Mouse (Mus musculus): ENCODE results near the gene Tmcc3. TPM values are rescaled to one million over a fixed set of nuclear protein-coding genes. Genes with fewer than 3 reads are reported as not detected.

Gene Tmcc3
- polyA plus RNA-seq, 1 experiment = 20.7 TPM

GRCm38 (mm10) chr10:94605491-94605890 is 293.7 kb downstream of the Tmcc3 start:
- Histone ChIP-seq H3K27ac (ENCODE audit: control insufficient read depth, insufficient read depth, low read length) (no peak overlapping the region), H3K27me3 (ENCODE audit: control insufficient read depth, insufficient read depth, low read length) (no peaks in the 10 kb centered on the region), H3K4me3 (ENCODE audit: control insufficient read depth, insufficient read depth, low read length) (no peak overlapping the region), H3K4me1 (replicated peaks; ENCODE audit: control insufficient read depth, insufficient read depth, low read length) (no peaks in the 10 kb centered on the region), H3K36me3 (ENCODE audit: control insufficient read depth, insufficient read depth, low read length) (no peaks in the 10 kb centered on the region)
- DNase-seq = no peak
- WGBS = 47% methylated on average over 4 of the region's 4 CpGs
- TF ChIP-seq CTCF (IDR thresholded peaks at IDR 0.05; ENCODE audit: borderline replicate concordance, control insufficient read depth, extremely low read depth, insufficient read depth, low read length, poor library complexity) (no peak), POLR2A (IDR thresholded peaks at IDR 0.05; ENCODE audit: control insufficient read depth, extremely low read depth, insufficient read depth, low read length, poor library complexity) (no peak)

- Histone ChIP-seq H3K4me3 (ENCODE audit: control insufficient read depth, insufficient read depth, low read length) (no peak overlapping the region), H3K27ac (ENCODE audit: control insufficient read depth, insufficient read depth, low read length) (no peak overlapping the region), H3K4me1 (replicated peaks; ENCODE audit: control insufficient read depth, insufficient read depth, low read length) (no peaks in the 10 kb centered on the region), H3K27me3 (ENCODE audit: control insufficient read depth, insufficient read depth, low read length) (no peaks in the 10 kb centered on the region), H3K36me3 (ENCODE audit: control insufficient read depth, insufficient read depth, low read length) (no peaks in the 10 kb centered on the region)
- TF ChIP-seq POLR2A (IDR thresholded peaks at IDR 0.05; ENCODE audit: control insufficient read depth, extremely low read depth, insufficient read depth, low read length, poor library complexity) (no peak), CTCF (IDR thresholded peaks at IDR 0.05; ENCODE audit: borderline replicate concordance, control insufficient read depth, extremely low read depth, insufficient read depth, low read length, poor library complexity) (peak; percentile 61; the same call in 1 of the 2 replicates)
- DNase-seq = peak; percentile 72
- WGBS = 61% methylated on average over 5 of the region's 5 CpGs
These were observed 297.6 kb downstream of the Tmcc3 start for GRCm38 (mm10) chr10:94609309-94609777.

- Histone ChIP-seq H3K27me3 (ENCODE audit: control insufficient read depth, insufficient read depth, low read length) (no peaks in the 10 kb centered on the region), H3K4me1 (replicated peaks; ENCODE audit: control insufficient read depth, insufficient read depth, low read length) (no peaks in the 10 kb centered on the region), H3K36me3 (ENCODE audit: control insufficient read depth, insufficient read depth, low read length) (no peaks in the 10 kb centered on the region), H3K27ac (ENCODE audit: control insufficient read depth, insufficient read depth, low read length) (no peak overlapping the region), H3K4me3 (ENCODE audit: control insufficient read depth, insufficient read depth, low read length) (no peak overlapping the region)
- TF ChIP-seq CTCF (IDR thresholded peaks at IDR 0.05; ENCODE audit: borderline replicate concordance, control insufficient read depth, extremely low read depth, insufficient read depth, low read length, poor library complexity) (no peak), POLR2A (IDR thresholded peaks at IDR 0.05; ENCODE audit: control insufficient read depth, extremely low read depth, insufficient read depth, low read length, poor library complexity) (no peak)
- WGBS = 91% methylated on average over 13 of the region's 13 CpGs
- DNase-seq = no peak
These were observed 299.6 kb downstream of the Tmcc3 start for GRCm38 (mm10) chr10:94611228-94611968.

- no peak overlapping the region for H3K4me3 ChIP-seq (ENCODE audit: control insufficient read depth, insufficient read depth, low read length)
- DNase-seq = no peak
- no peaks in the 10 kb centered on the region for H3K4me1 ChIP-seq (replicated peaks; ENCODE audit: control insufficient read depth, insufficient read depth, low read length)
- no peaks in the 10 kb centered on the region for H3K27me3 ChIP-seq (ENCODE audit: control insufficient read depth, insufficient read depth, low read length)
- no peaks in the 10 kb centered on the region for H3K36me3 ChIP-seq (ENCODE audit: control insufficient read depth, insufficient read depth, low read length)
- no peak overlapping the region for H3K27ac ChIP-seq (ENCODE audit: control insufficient read depth, insufficient read depth, low read length)
- 98% methylated on average over 4 of the region's 4 CpGs for WGBS
- TF ChIP-seq POLR2A (IDR thresholded peaks at IDR 0.05; ENCODE audit: control insufficient read depth, extremely low read depth, insufficient read depth, low read length, poor library complexity) (no peak), CTCF (IDR thresholded peaks at IDR 0.05; ENCODE audit: borderline replicate concordance, control insufficient read depth, extremely low read depth, insufficient read depth, low read length, poor library complexity) (no peak)
These were observed 300.3 kb downstream of the Tmcc3 start for GRCm38 (mm10) chr10:94611969-94612440.

GRCm38 (mm10) chr10:94619586-94619985 is 307.8 kb downstream of the Tmcc3 start:
- Histone ChIP-seq H3K4me3 (ENCODE audit: control insufficient read depth, insufficient read depth, low read length) (no peak overlapping the region), H3K4me1 (replicated peaks; ENCODE audit: control insufficient read depth, insufficient read depth, low read length) (no peaks in the 10 kb centered on the region), H3K27ac (ENCODE audit: control insufficient read depth, insufficient read depth, low read length) (no peak overlapping the region), H3K27me3 (ENCODE audit: control insufficient read depth, insufficient read depth, low read length) (no peaks in the 10 kb centered on the region), H3K36me3 (ENCODE audit: control insufficient read depth, insufficient read depth, low read length) (no peaks in the 10 kb centered on the region)
- DNase-seq = no peak
- TF ChIP-seq CTCF (IDR thresholded peaks at IDR 0.05; ENCODE audit: borderline replicate concordance, control insufficient read depth, extremely low read depth, insufficient read depth, low read length, poor library complexity) (no peak), POLR2A (IDR thresholded peaks at IDR 0.05; ENCODE audit: control insufficient read depth, extremely low read depth, insufficient read depth, low read length, poor library complexity) (no peak)
- 97% methylated on average over 5 of the region's 5 CpGs for WGBS

GRCm38 (mm10) chr10:94620561-94620960 is 308.8 kb downstream of the Tmcc3 start:
- no peaks in the 10 kb centered on the region for H3K4me1 ChIP-seq (replicated peaks; ENCODE audit: control insufficient read depth, insufficient read depth, low read length)
- no peak for TF ChIP-seq POLR2A (IDR thresholded peaks at IDR 0.05; ENCODE audit: control insufficient read depth, extremely low read depth, insufficient read depth, low read length, poor library complexity)
- no peak for TF ChIP-seq CTCF (IDR thresholded peaks at IDR 0.05; ENCODE audit: borderline replicate concordance, control insufficient read depth, extremely low read depth, insufficient read depth, low read length, poor library complexity)
- WGBS = 86% methylated on average over 6 of the region's 6 CpGs
- no peaks in the 10 kb centered on the region for H3K36me3 ChIP-seq (ENCODE audit: control insufficient read depth, insufficient read depth, low read length)
- H3K27me3 ChIP-seq (ENCODE audit: control insufficient read depth, insufficient read depth, low read length) = no peaks in the 10 kb centered on the region
- DNase-seq = no peak
- no peak overlapping the region for H3K27ac ChIP-seq (ENCODE audit: control insufficient read depth, insufficient read depth, low read length)
- no peak overlapping the region for H3K4me3 ChIP-seq (ENCODE audit: control insufficient read depth, insufficient read depth, low read length)

Measured in thymus, adult 2 months (tissue).